Mouse (Mus musculus): Measurements from ENCODE around the gene Smc5. TPM values are rescaled to one million over a fixed set of nuclear protein-coding genes. Genes with fewer than 3 reads are reported as not detected.

Gene Smc5
- polyA plus RNA-seq (2014; fragmentation: Illumina TruSeq; extraction: RNeasy Lipid Tissue Mini Kit (QIAGEN cat#74804); ENCODE audit: insufficient read depth, low read depth, low replicate concordance) = 7.3 TPM

DNA sequence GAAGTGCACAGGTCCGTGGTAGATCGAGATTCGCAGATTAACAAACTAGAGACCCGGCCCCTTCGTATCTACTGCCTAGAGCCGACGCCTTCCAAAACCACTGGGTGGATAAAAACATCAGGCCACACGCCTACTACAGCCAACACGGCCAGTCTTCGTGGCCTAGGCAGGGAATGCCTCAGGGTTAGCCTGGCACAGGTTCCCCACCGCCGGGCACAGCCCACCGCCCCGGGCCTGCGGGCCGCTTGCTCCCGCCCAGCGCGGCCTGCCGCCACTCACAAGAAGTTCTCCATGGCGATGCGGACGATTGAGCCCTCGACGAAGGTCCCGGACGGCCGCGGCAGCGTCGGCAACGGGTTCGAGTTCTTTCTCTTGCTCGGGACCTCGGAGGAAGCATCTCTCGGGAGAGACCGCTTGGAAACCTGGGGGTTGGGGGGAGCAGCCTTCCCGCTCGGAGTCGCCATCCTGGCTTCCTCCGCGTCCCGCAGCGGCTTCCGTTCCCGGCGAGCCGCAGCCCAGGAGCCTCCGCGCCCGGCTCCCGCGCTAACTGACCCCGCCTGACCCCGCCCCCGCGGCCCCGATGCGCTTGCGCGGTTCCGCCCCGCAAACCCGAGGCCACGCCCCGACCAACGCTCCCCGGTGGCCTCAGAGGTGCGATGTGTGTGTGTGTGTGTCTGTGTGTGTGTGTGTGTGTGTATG, at the start of gene Smc5:
TSS of gene Smc5 (minus strand) at position 543 of the 699 bp plus-strand sequence.

Other genes starting within 250 kb of the Smc5 start
- gene Klf9, start 132.7 kb downstream of the Smc5 start, polyA plus RNA-seq (2014; fragmentation: Illumina TruSeq; extraction: RNeasy Lipid Tissue Mini Kit (QIAGEN cat#74804); ENCODE audit: insufficient read depth, low read depth, low replicate concordance) = 47.4 TPM
- 44.7 TPM for gene Mamdc2, start 174.5 kb upstream of the Smc5 start, polyA plus RNA-seq (2014; fragmentation: Illumina TruSeq; extraction: RNeasy Lipid Tissue Mini Kit (QIAGEN cat#74804); ENCODE audit: insufficient read depth, low read depth, low replicate concordance)